Mouse (Mus musculus): Measurements from ENCODE around the gene Bri3bp. TPM values are rescaled to one million over a fixed set of nuclear protein-coding genes. Genes with fewer than 3 reads are reported as not detected.
"Not testable (repeated sequence)": the region's sequence is repeated elsewhere in the genome, so short reads cannot be mapped to it uniquely, and the experiment has no call there.

Bri3bp gene
- polyA plus RNA-seq, 1 experiment from 2014 or later, result 42.2 TPM

- no peaks in the 10 kb centered on the region for H3K27me3 ChIP-seq
- WGBS, result 55% methylated on average over 5 of the region's 5 CpGs
- no peak overlapping the region for H3K9ac ChIP-seq
- no peak overlapping the region for H3K4me2 ChIP-seq (replicated peaks)
- H3K36me3 ChIP-seq, result peaks cover 36% of the 10 kb centered on the region
- no peak for ATAC-seq (ENCODE audit: insufficient number of reproducible peaks, insufficient read depth, low FRiP score, low TSS enrichment)
- no peaks in the 10 kb centered on the region for H3K9me3 ChIP-seq
- H3K4me3 ChIP-seq, result no peak overlapping the region
- H3K4me1 ChIP-seq, result peaks cover 10% of the 10 kb centered on the region
- H3K27ac ChIP-seq, result no peak overlapping the region
These were observed 29.3 kb upstream of the Bri3bp start for GRCm38 (mm10) chr5:125411972-125412530.

- H3K9ac ChIP-seq; H3K4me3 ChIP-seq; H3K4me2 ChIP-seq (replicated peaks); H3K27ac ChIP-seq; H3K27me3 ChIP-seq; H3K9me3 ChIP-seq; ATAC-seq (ENCODE audit: insufficient number of reproducible peaks, insufficient read depth, low FRiP score, low TSS enrichment); H3K4me1 ChIP-seq: not testable (repeated sequence)
- H3K36me3 ChIP-seq, result peaks cover 41% of the 10 kb centered on the region
- 87% methylated on average over 8 of the region's 8 CpGs for WGBS
These were observed 28.8 kb upstream of the Bri3bp start for GRCm38 (mm10) chr5:125412536-125412935.

GRCm38 (mm10) chr5:125413763-125414162 is 27.6 kb upstream of the Bri3bp start:
- no peak overlapping the region for H3K4me3 ChIP-seq
- no peak overlapping the region for H3K9ac ChIP-seq
- ATAC-seq (ENCODE audit: insufficient number of reproducible peaks, insufficient read depth, low FRiP score, low TSS enrichment), result no peak
- H3K36me3 ChIP-seq, result peaks cover 53% of the 10 kb centered on the region
- H3K27me3 ChIP-seq, result no peaks in the 10 kb centered on the region
- no peaks in the 10 kb centered on the region for H3K9me3 ChIP-seq
- H3K27ac ChIP-seq, result no peak overlapping the region
- WGBS, result 87% methylated on average over 4 of the region's 4 CpGs
- peaks cover 6% of the 10 kb centered on the region for H3K4me1 ChIP-seq
- H3K4me2 ChIP-seq (replicated peaks), result no peak overlapping the region

- H3K4me3 ChIP-seq, result no peak overlapping the region
- ATAC-seq (ENCODE audit: insufficient number of reproducible peaks, insufficient read depth, low FRiP score, low TSS enrichment), result no peak
- H3K27me3 ChIP-seq, result no peaks in the 10 kb centered on the region
- WGBS, result 92% methylated on average over 8 of the region's 8 CpGs
- peaks cover 75% of the 10 kb centered on the region for H3K36me3 ChIP-seq
- no peaks in the 10 kb centered on the region for H3K4me1 ChIP-seq
- no peak overlapping the region for H3K27ac ChIP-seq
- H3K9me3 ChIP-seq, result no peaks in the 10 kb centered on the region
- H3K4me2 ChIP-seq (replicated peaks), result no peak overlapping the region
- no peak overlapping the region for H3K9ac ChIP-seq
These were observed 25.2 kb upstream of the Bri3bp start for GRCm38 (mm10) chr5:125416183-125416582.

DNA sequence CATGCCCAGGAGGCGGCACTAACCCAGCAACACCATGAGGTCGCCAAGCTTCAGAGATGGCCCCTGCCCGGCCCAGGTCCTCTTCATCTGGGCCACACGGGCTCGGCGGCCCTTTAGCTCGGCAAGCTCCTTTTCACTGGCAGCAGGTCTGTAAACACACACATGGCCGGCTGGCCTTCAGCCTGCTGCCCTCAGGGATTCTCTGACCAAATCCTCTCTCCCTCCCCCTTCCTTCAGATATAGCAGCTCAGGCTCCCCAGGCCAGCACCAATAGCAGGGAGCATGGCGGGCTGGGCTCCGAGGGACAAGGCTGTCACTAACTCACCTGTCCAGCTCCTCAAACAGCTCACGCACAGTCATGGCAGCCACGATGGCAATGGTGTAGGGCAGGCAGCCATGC is 22.7 kb upstream of the Bri3bp start:
- ATAC-seq (ENCODE audit: insufficient number of reproducible peaks, insufficient read depth, low FRiP score, low TSS enrichment), result 0 out of 2 replicates have a peak, but pooled peaks have one; percentile 24
- H3K4me1 ChIP-seq, result no peaks in the 10 kb centered on the region
- no peak overlapping the region for H3K9ac ChIP-seq
- H3K27me3 ChIP-seq, result no peaks in the 10 kb centered on the region
- H3K36me3 ChIP-seq, result peaks cover 96% of the 10 kb centered on the region
- no peaks in the 10 kb centered on the region for H3K9me3 ChIP-seq
- no peak overlapping the region for H3K4me2 ChIP-seq (replicated peaks)
- no peak overlapping the region for H3K4me3 ChIP-seq
- no peak overlapping the region for H3K27ac ChIP-seq
- WGBS, result 90% methylated on average over 12 of the region's 12 CpGs

DNA sequence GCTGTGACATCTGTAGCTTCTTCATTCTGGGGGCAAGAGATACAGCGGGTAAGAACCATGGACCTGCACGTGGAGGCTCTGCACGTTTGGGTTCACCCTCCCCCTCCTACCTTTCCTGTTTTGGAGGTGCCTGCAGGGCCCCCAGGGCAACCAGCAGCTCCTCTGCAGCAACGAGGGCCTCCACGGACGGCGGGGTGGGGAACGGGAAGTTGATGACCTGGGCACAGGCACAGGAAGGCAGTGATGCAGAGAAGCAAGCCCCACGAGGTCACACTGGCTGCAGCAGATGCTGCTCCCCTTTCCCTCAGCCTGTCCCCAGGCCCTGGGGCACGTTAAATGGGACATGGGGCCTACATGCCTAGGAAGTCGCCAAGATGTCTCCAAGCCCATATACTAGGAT is 22.2 kb upstream of the Bri3bp start:
- Histone ChIP-seq H3K27me3 (no peaks in the 10 kb centered on the region), H3K9ac (no peak overlapping the region), H3K4me1 (no peaks in the 10 kb centered on the region), H3K4me2 (replicated peaks) (no peak overlapping the region), H3K27ac (no peak overlapping the region), H3K4me3 (no peak overlapping the region), H3K36me3 (peaks cover 96% of the 10 kb centered on the region), H3K9me3 (no peaks in the 10 kb centered on the region)
- 76% methylated on average over 11 of the region's 11 CpGs for WGBS
- ATAC-seq (ENCODE audit: insufficient number of reproducible peaks, insufficient read depth, low FRiP score, low TSS enrichment), result no peak

DNA sequence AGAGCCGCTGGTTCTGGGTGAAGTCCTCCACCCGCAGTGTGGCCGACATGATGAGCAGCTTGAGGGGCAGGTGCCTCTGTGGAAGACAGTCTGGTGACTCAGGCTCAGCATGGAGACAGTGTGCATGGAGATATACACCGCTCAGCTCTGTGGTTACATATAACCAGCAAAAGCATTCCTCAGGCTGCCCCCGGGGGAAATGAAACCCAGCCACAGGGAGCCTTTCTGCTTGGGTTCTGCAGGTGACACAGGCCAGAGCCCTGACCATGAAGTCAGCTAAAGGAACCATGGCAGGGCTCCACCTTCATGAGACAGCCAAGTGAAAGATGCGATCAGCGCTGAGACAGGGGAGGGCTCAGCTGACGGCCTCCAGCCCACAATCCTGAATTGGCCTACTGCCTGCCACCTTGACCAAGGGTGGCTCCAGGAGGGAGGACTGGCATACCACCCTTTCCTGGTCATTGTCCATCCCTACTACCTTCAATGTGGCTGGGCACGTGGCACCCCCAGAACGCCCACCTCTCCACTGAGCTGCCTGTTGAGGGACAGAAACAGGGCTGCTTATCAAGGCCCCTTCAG is 15.6 kb upstream of the Bri3bp start:
- no peaks in the 10 kb centered on the region for H3K27me3 ChIP-seq
- no peak for ATAC-seq (ENCODE audit: insufficient number of reproducible peaks, insufficient read depth, low FRiP score, low TSS enrichment)
- no peak overlapping the region for H3K9ac ChIP-seq
- peaks cover 98% of the 10 kb centered on the region for H3K36me3 ChIP-seq
- H3K4me3 ChIP-seq, result no peak overlapping the region
- no peak overlapping the region for H3K27ac ChIP-seq
- H3K4me1 ChIP-seq, result no peaks in the 10 kb centered on the region
- no peaks in the 10 kb centered on the region for H3K9me3 ChIP-seq
- WGBS, result 93% methylated on average over 10 of the region's 10 CpGs
- no peak overlapping the region for H3K4me2 ChIP-seq (replicated peaks)

- H3K36me3 ChIP-seq, result peaks cover 99% of the 10 kb centered on the region
These were observed 15.0 kb upstream of the Bri3bp start for GRCm38 (mm10) chr5:125426343-125426742.

DNA sequence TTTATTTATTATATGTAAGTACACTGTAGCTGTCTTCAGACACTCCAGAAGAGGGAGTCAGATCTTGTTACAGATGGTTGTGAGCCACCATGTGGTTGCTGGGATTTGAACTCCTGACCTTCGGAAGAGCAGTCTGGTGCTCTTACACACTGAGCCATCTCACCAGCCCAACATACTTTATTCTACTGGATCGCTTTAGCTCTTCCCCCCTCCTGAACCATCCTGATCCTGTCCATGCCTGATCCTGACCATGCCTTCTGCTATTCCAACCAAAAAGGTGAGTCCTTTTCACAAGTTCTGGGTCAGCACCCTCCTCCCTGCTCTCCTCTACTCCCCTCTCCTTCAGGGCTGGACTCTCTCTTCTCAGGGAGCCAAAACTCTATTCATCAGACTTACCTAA is 9.0 kb upstream of the Bri3bp start:
- 93% methylated on average over 2 of the region's 2 CpGs for whole genome bisulfite sequencing
- H3K27me3 ChIP-seq; H3K27ac ChIP-seq; H3K9me3 ChIP-seq; ATAC-seq (ENCODE audit: insufficient number of reproducible peaks, insufficient read depth, low FRiP score, low TSS enrichment); H3K9ac ChIP-seq; H3K4me2 ChIP-seq (replicated peaks): not testable (repeated sequence)
- H3K36me3 ChIP-seq, result peaks cover 43% of the 10 kb centered on the region
- H3K4me3 ChIP-seq, result 0 out of 2 replicates have a peak overlapping the region, but pooled peaks have one; percentile 81
- H3K4me1 ChIP-seq, result peaks cover 11% of the 10 kb centered on the region

More at GRCm38 (mm10) chr5:125426343-125426742, 15.0 kb upstream of the Bri3bp start:
- 91% methylated on average over 10 of the region's 10 CpGs for WGBS
- Histone ChIP-seq H3K4me3 (no peak overlapping the region), H3K9ac (no peak overlapping the region), H3K4me1 (no peaks in the 10 kb centered on the region), H3K27me3 (no peaks in the 10 kb centered on the region), H3K27ac (no peak overlapping the region), H3K9me3 (no peaks in the 10 kb centered on the region), H3K4me2 (replicated peaks) (no peak overlapping the region)
- no peak for ATAC-seq (ENCODE audit: insufficient number of reproducible peaks, insufficient read depth, low FRiP score, low TSS enrichment)

- under 1% methylated on average over 45 of the region's 46 CpGs for WGBS
- Histone ChIP-seq H3K4me1 (peaks cover 11% of the 10 kb centered on the region), H3K4me2 (replicated peaks) (peak within 1 kb of the TSS; percentile 93), H3K27me3 (no peaks in the 10 kb centered on the region), H3K36me3 (peaks cover 29% of the 10 kb centered on the region), H3K27ac (peak within 1 kb of the TSS; percentile 47), H3K4me3 (peak within 1 kb of the TSS; percentile 81), H3K9me3 (no peaks in the 10 kb centered on the region), H3K9ac (peak within 1 kb of the TSS; percentile 78)
- peak; percentile 91 for ATAC-seq (ENCODE audit: insufficient number of reproducible peaks, insufficient read depth, low FRiP score, low TSS enrichment)
These were observed 7.5 kb upstream of the Bri3bp start, which contains the start of gene Dhx37 for GRCm38 (mm10) chr5:125433793-125434337. Gene Dhx37 (minus strand): TSS chr5:125434121.

DNA sequence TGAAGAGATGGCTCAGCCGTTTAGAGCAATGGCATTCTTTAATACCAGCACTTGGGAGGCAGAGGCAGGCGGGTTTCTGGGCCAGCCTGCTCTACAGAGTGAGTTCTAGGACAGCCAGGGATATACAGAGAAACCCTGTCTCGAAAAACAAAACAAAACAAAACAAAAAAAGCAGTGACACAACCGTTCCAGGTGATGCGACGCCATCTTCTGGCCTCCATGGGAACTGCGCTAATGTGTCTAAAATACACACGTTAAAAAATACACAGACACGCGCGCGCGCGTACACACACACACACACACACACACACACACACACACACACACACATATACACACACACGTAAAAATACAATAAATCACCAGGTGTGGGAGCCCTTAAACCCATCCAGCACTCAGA is 7.0 kb upstream of the Bri3bp start:
- Histone ChIP-seq H3K4me2 (replicated peaks) (peak overlapping the region; percentile 93), H3K4me3 (peak overlapping the region; percentile 81), H3K4me1 (peaks cover 11% of the 10 kb centered on the region), H3K36me3 (peaks cover 24% of the 10 kb centered on the region)
- H3K9me3 ChIP-seq; ATAC-seq (ENCODE audit: insufficient number of reproducible peaks, insufficient read depth, low FRiP score, low TSS enrichment); H3K27ac ChIP-seq; H3K27me3 ChIP-seq; H3K9ac ChIP-seq: not testable (repeated sequence)
- 55% methylated on average over 15 of the region's 15 CpGs for WGBS

DNA sequence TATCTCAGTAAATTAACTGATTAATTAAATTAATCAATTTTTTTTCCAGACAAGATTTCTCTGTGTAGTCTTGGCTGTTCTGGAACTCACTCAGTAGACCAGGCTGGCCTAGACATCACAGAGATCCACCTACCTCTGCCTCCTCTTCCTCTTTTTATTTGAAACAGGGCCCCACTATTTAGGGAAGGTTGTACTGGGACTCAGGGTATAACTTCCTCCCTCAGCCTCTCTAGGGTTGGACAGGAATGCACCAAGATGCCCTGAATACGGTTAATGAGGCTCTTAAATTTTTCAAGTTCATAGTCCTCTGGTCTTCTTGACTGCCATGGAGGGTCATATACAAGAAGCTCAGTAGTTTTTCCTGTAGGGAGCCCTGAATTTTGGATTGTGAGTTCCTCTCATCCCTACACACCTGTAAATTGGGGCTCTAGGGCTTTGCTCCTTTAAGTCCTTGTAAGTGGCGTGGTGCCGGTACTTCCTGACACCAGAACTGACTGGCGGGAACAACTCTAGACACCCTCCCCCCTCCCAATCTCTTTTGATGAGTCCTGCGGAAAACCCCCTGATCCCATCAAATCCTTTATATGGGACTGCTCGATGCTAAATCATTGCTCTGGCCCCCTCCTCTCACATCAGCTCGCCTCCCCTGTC is 660 bp upstream of the Bri3bp start:
- H3K27me3 ChIP-seq, result no peaks in the 10 kb centered on the region
- peak overlapping the region; percentile 87 for H3K9ac ChIP-seq
- H3K36me3 ChIP-seq, result 0 out of 2 replicates have a peak, but pooled peaks cover 9% of the 10 kb centered on the region
- 4% methylated on average over 7 of the region's 7 CpGs for WGBS
- H3K4me2 ChIP-seq (replicated peaks), result peak overlapping the region; percentile 58
- no peak overlapping the region; the same call in 1 of the 2 replicates for H3K27ac ChIP-seq
- no peaks in the 10 kb centered on the region for H3K9me3 ChIP-seq
- no peak for ATAC-seq (ENCODE audit: insufficient number of reproducible peaks, insufficient read depth, low FRiP score, low TSS enrichment)
- H3K4me1 ChIP-seq, result peaks cover 8% of the 10 kb centered on the region
- peak overlapping the region; percentile 78 for H3K4me3 ChIP-seq

Data from embryonic facial prominence, embryonic 12.5 days (tissue).